Mouse (Mus musculus): ENCODE results near the gene Cald1.

- TF ChIP-seq EP300 (optimal IDR thresholded peaks at IDR 0.05) = no peak
- TF ChIP-seq CTCF (IDR thresholded peaks at IDR 0.05; ENCODE audit: low read depth) = no peak
Measured at GRCm38 (mm10) chr6:34626586-34627245, 28.4 kb downstream of the Cald1 start.
